Mouse (Mus musculus): Measurements from ENCODE around the gene Kmt2e. TPM values are rescaled to one million over a fixed set of nuclear protein-coding genes. Genes with fewer than 3 reads are reported as not detected.

Kmt2e gene
- polyA plus RNA-seq, 1 experiment from 2014 or later, result 103 TPM

DNA sequence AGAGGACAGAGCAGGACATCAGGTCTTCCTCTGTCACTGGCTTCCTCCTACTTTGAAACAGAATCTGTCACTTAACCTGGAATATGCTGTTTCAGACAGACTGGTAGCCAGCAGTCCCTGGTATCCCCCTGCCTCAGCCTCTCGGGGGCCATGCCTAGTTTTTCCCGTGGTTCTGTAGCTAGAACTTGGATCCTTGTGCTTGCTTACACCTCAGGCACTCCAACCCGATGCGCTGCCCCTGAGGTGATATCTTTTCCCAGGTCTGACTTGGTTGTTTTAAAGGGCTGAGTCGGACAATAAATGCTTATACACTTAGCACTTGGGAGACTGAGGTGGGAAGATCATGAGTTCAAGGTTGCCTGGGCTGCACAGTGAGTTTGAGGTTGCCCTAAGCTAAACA lies 40.4 kb upstream of the Kmt2e start:
- ATAC-seq (ENCODE audit: insufficient number of reproducible peaks, insufficient read depth, low FRiP score, low read depth), result no peak
- WGBS, result 92% methylated on average over 5 of the region's 5 CpGs
- H3K4me1 ChIP-seq (ENCODE audit: control insufficient read depth, insufficient read depth, low read length), result no peaks in the 10 kb centered on the region
- H3K4me2 ChIP-seq (replicated peaks; ENCODE audit: low read depth, low read length), result no peak overlapping the region
- no peaks in the 10 kb centered on the region for H3K27me3 ChIP-seq (ENCODE audit: control insufficient read depth, insufficient read depth, low read length)
- H3K9ac ChIP-seq (replicated peaks; ENCODE audit: low read depth, low read length), result no peak overlapping the region
- no peaks in the 10 kb centered on the region for H3K9me3 ChIP-seq (ENCODE audit: control insufficient read depth, low read depth, low read length)
- no peak overlapping the region for H3K27ac ChIP-seq (ENCODE audit: low read length)
- no peak overlapping the region for H3K4me3 ChIP-seq (ENCODE audit: low read depth, low read length)
- H3K36me3 ChIP-seq (ENCODE audit: control insufficient read depth, insufficient read depth, low read length), result no peaks in the 10 kb centered on the region

DNA sequence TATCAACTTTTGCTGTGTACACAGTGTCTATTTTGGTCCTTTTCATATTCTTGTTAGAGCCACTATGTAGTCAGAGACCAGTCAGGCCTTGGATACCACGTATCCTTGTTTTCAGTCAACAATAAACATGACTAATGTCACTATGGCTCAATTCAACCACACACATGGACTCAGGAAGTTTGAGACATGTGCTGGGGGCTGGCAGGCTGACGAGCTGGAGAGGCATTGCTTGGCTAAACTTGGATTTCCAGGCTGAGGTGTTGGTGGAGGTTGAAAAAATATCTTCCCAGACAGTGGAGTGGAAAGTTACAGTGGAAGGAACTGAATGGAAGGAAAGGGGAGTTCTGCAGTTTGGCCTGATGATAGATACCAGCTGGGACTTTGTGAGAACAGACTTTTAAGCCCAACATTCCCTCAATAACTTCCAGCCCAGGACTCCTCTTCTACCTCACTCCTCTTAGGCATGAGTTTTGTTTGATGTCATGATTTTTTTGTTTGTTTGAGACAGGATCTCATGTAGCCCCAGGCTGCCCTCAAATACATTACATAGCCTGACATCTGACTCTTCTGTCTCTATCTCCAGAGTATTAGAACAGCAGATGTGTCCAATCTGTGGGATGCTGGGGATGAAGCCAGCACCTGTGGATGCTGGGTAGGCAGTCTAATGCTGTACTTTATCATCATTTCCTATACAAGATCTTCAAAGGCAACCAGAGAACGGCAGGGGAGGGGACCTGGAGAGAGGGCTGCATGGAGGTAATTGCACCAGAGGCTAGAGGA lies 39.7 kb upstream of the Kmt2e start:
- no peak overlapping the region for H3K9ac ChIP-seq (replicated peaks; ENCODE audit: low read depth, low read length)
- H3K27me3 ChIP-seq (ENCODE audit: control insufficient read depth, insufficient read depth, low read length), result no peaks in the 10 kb centered on the region
- H3K36me3 ChIP-seq (ENCODE audit: control insufficient read depth, insufficient read depth, low read length), result peaks cover 4% of the 10 kb centered on the region
- H3K4me2 ChIP-seq (replicated peaks; ENCODE audit: low read depth, low read length), result no peak overlapping the region
- H3K9me3 ChIP-seq (ENCODE audit: control insufficient read depth, low read depth, low read length), result no peaks in the 10 kb centered on the region
- ATAC-seq (ENCODE audit: insufficient number of reproducible peaks, insufficient read depth, low FRiP score, low read depth), result no peak
- H3K4me1 ChIP-seq (ENCODE audit: control insufficient read depth, insufficient read depth, low read length), result no peaks in the 10 kb centered on the region
- 41% methylated on average over 3 of the region's 3 CpGs for WGBS
- no peak overlapping the region for H3K4me3 ChIP-seq (ENCODE audit: low read depth, low read length)
- H3K27ac ChIP-seq (ENCODE audit: low read length), result no peak overlapping the region

DNA sequence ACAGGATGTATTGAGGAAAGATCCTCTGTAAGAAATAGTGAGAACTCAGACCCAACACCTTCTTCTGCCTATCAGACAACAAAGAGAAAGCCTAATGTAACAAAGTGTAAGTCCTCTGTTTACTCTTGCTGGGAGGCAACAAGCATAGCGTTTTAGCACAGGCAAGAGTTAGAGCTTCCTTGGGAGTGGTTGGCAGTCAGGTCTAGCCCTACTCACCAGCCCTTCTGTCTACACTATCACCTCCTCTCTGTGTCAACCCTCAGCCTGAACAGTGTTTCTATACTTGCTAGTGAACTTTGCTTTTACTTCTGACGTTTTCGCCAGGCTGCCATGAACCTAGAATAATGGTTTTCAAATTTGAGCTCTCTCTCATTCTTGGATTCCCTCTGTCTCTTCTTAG lies 38.5 kb upstream of the Kmt2e start:
- peaks cover 10% of the 10 kb centered on the region for H3K36me3 ChIP-seq (ENCODE audit: control insufficient read depth, insufficient read depth, low read length)
- no peak overlapping the region for H3K9ac ChIP-seq (replicated peaks; ENCODE audit: low read depth, low read length)
- H3K4me3 ChIP-seq (ENCODE audit: low read depth, low read length), result no peak overlapping the region
- no peak overlapping the region for H3K27ac ChIP-seq (ENCODE audit: low read length)
- H3K9me3 ChIP-seq (ENCODE audit: control insufficient read depth, low read depth, low read length), result no peaks in the 10 kb centered on the region
- H3K4me1 ChIP-seq (ENCODE audit: control insufficient read depth, insufficient read depth, low read length), result no peaks in the 10 kb centered on the region
- WGBS, result 71% methylated on average over 3 of the region's 3 CpGs
- no peaks in the 10 kb centered on the region for H3K27me3 ChIP-seq (ENCODE audit: control insufficient read depth, insufficient read depth, low read length)
- no peak for ATAC-seq (ENCODE audit: insufficient number of reproducible peaks, insufficient read depth, low FRiP score, low read depth)
- no peak overlapping the region for H3K4me2 ChIP-seq (replicated peaks; ENCODE audit: low read depth, low read length)

DNA sequence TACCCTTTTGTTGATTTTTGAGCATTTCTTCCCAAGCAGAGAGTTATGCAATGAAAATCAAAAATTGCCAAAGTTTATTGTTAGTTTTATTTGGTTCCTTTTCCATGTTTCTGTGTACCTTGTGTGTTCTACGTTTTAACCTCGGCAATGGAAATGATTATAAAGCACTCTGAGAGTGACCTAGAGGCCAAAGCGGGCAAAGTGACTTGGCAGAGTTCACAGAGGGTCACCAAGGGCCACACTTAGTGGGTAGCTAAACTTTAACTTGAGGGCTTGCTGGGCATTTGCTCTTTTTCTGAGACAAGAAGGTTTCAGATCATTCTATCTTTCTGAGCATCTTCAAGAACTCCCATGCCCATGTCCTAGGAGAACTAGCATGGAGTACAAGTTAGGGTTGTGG lies 37.5 kb upstream of the Kmt2e start:
- no peak for ATAC-seq (ENCODE audit: insufficient number of reproducible peaks, insufficient read depth, low FRiP score, low read depth)
- Histone ChIP-seq H3K36me3 (ENCODE audit: control insufficient read depth, insufficient read depth, low read length) (peaks cover 15% of the 10 kb centered on the region), H3K9ac (replicated peaks; ENCODE audit: low read depth, low read length) (no peak overlapping the region), H3K4me3 (ENCODE audit: low read depth, low read length) (no peak overlapping the region), H3K27ac (ENCODE audit: low read length) (no peak overlapping the region), H3K9me3 (ENCODE audit: control insufficient read depth, low read depth, low read length) (no peaks in the 10 kb centered on the region), H3K4me2 (replicated peaks; ENCODE audit: low read depth, low read length) (no peak overlapping the region), H3K27me3 (ENCODE audit: control insufficient read depth, insufficient read depth, low read length) (no peaks in the 10 kb centered on the region), H3K4me1 (ENCODE audit: control insufficient read depth, insufficient read depth, low read length) (no peaks in the 10 kb centered on the region)
- WGBS, result 81% methylated on average over 3 of the region's 3 CpGs

DNA sequence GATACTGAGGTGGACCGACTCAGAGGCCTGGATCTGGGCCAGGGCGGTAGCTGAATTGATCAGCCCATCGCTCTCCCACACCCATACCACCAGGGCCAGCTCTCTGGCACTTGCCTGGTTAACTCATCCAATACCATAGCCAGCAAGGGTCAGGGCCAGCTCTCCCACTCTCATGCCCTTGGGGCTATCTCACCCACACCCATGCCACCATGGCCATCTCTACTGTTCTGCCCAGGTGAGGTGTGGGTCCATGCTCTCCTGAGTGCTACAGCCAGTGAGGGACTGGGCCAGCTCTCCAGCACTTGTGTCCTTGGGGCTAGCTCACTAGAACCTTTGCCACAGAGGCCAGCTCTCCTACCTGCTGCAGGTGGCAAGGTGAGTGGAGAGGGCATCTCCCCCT lies 34.1 kb upstream of the Kmt2e start:
- peak; percentile 35; the same call in 1 of the 2 replicates for ATAC-seq (ENCODE audit: insufficient number of reproducible peaks, insufficient read depth, low FRiP score, low read depth)
- Histone ChIP-seq H3K27ac (ENCODE audit: low read length) (no peak overlapping the region), H3K9ac (replicated peaks; ENCODE audit: low read depth, low read length) (no peak overlapping the region), H3K4me3 (ENCODE audit: low read depth, low read length) (no peak overlapping the region), H3K4me1 (ENCODE audit: control insufficient read depth, insufficient read depth, low read length) (no peaks in the 10 kb centered on the region), H3K27me3 (ENCODE audit: control insufficient read depth, insufficient read depth, low read length) (no peaks in the 10 kb centered on the region), H3K9me3 (ENCODE audit: control insufficient read depth, low read depth, low read length) (no peaks in the 10 kb centered on the region), H3K36me3 (ENCODE audit: control insufficient read depth, insufficient read depth, low read length) (peaks cover 18% of the 10 kb centered on the region), H3K4me2 (replicated peaks; ENCODE audit: low read depth, low read length) (no peak overlapping the region)
- WGBS, result 91% methylated on average over 3 of the region's 3 CpGs

DNA sequence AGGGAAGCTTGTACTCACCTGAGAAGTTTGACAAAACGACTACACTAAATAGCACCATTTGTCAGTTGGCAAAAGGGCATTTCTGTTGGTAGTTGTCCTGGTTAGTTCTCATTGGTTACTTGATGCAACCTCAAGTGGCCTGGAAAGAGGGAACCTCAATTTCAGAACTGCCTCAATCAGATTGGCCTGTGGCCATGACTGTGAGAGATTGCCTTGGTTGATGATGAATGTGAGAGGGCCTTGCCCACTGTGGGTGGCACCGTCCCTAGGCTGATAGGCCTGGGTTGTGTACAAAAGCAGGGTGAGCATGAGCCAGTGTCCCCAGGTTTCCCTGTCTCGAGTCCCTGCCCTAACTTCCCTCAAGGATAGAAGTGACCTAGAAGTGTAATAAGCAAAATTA lies 33.4 kb upstream of the Kmt2e start:
- peaks cover 18% of the 10 kb centered on the region for H3K36me3 ChIP-seq (ENCODE audit: control insufficient read depth, insufficient read depth, low read length)
- 92% methylated on average over 3 of the region's 3 CpGs for WGBS
- ATAC-seq (ENCODE audit: insufficient number of reproducible peaks, insufficient read depth, low FRiP score, low read depth), result no peak

DNA sequence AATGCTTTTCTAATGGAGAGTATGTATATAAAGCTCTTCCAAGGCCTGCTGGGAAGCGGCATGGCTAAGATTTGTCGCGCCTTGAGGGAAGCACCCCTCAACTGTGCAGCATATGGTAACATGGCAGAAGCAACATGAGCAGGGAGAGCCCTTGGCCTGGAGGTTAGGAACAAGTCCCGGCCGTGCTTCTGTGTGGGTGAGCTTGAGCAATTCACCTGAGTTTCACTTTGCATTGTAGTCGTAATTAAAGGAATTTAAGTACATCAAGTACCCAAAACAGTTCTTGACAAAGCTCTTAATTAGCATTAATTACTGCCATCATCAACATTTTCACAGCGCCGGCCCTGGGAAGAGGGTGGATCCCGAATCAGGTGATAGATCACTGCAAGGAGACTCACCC lies 32.9 kb upstream of the Kmt2e start:
- Histone ChIP-seq H3K4me1 (ENCODE audit: control insufficient read depth, insufficient read depth, low read length) (no peaks in the 10 kb centered on the region), H3K27ac (ENCODE audit: low read length) (no peak overlapping the region), H3K9ac (replicated peaks; ENCODE audit: low read depth, low read length) (no peak overlapping the region), H3K9me3 (ENCODE audit: control insufficient read depth, low read depth, low read length) (no peaks in the 10 kb centered on the region), H3K4me3 (ENCODE audit: low read depth, low read length) (no peak overlapping the region), H3K36me3 (ENCODE audit: control insufficient read depth, insufficient read depth, low read length) (peaks cover 18% of the 10 kb centered on the region), H3K27me3 (ENCODE audit: control insufficient read depth, insufficient read depth, low read length) (no peaks in the 10 kb centered on the region), H3K4me2 (replicated peaks; ENCODE audit: low read depth, low read length) (no peak overlapping the region)
- WGBS, result 89% methylated on average over 9 of the region's 9 CpGs
- no peak for ATAC-seq (ENCODE audit: insufficient number of reproducible peaks, insufficient read depth, low FRiP score, low read depth)

More for the DNA sequence above, 33.4 kb upstream of the Kmt2e start:
- no peak overlapping the region for H3K27ac ChIP-seq (ENCODE audit: low read length)
- no peaks in the 10 kb centered on the region for H3K9me3 ChIP-seq (ENCODE audit: control insufficient read depth, low read depth, low read length)
- H3K9ac ChIP-seq (replicated peaks; ENCODE audit: low read depth, low read length), result no peak overlapping the region
- H3K4me2 ChIP-seq (replicated peaks; ENCODE audit: low read depth, low read length), result no peak overlapping the region
- H3K4me1 ChIP-seq (ENCODE audit: control insufficient read depth, insufficient read depth, low read length), result no peaks in the 10 kb centered on the region
- H3K27me3 ChIP-seq (ENCODE audit: control insufficient read depth, insufficient read depth, low read length), result no peaks in the 10 kb centered on the region
- no peak overlapping the region for H3K4me3 ChIP-seq (ENCODE audit: low read depth, low read length)

DNA sequence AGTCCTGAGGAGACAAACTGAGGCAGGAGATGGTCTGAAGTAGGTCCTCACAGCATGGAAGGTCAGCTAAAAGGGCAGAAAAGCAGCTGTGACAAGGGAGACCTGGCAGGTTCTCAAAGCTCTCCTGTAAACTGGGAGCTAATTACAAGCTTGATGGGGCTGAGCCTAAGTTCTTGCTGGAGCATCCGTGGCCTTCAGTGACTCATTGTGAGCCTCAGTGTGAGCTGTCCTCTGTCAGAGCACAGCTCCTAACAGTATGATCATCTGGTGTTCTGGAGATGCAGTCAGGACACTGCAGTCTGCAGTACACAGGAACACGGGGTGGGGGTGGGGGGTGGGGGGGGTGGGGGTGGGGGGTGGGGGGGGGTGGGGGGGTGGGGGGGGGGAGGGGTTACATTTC lies 32.2 kb upstream of the Kmt2e start:
- no peak overlapping the region; the same call in 1 of the 2 replicates for H3K27ac ChIP-seq (ENCODE audit: low read length)
- no peak overlapping the region for H3K9ac ChIP-seq (replicated peaks; ENCODE audit: low read depth, low read length)
- H3K36me3 ChIP-seq (ENCODE audit: control insufficient read depth, insufficient read depth, low read length), result peaks cover 18% of the 10 kb centered on the region
- H3K9me3 ChIP-seq (ENCODE audit: control insufficient read depth, low read depth, low read length), result no peaks in the 10 kb centered on the region
- 0 out of 2 replicates have a peak, but pooled peaks have one; percentile 47 for ATAC-seq (ENCODE audit: insufficient number of reproducible peaks, insufficient read depth, low FRiP score, low read depth)
- H3K27me3 ChIP-seq (ENCODE audit: control insufficient read depth, insufficient read depth, low read length), result no peaks in the 10 kb centered on the region
- no peaks in the 10 kb centered on the region for H3K4me1 ChIP-seq (ENCODE audit: control insufficient read depth, insufficient read depth, low read length)
- H3K4me3 ChIP-seq (ENCODE audit: low read depth, low read length), result no peak overlapping the region
- H3K4me2 ChIP-seq (replicated peaks; ENCODE audit: low read depth, low read length), result no peak overlapping the region
- WGBS, result 30% methylated on average over 2 of the region's 2 CpGs

DNA sequence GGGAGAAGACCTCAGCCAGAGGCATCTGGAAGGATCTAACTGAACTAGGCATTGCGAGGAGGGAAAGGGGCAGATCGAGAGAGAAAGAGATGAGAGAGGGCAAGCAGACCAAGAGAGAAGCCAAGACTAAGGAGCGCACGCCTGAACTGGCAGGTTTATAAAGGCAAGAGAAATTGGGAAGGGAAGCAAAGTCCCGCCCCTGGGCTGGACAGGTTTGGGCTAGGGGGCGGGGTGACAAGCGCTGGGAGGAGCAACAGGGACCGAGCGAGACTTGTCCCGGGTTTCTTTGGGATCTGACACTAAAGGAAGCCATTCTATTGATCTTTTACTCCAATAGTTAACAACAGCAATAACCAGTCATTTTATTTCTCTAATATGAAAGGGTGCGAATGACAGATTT lies 31.1 kb upstream of the Kmt2e start:
- no peaks in the 10 kb centered on the region for H3K9me3 ChIP-seq (ENCODE audit: control insufficient read depth, low read depth, low read length)
- H3K4me2 ChIP-seq (replicated peaks; ENCODE audit: low read depth, low read length), result no peak overlapping the region
- H3K27me3 ChIP-seq (ENCODE audit: control insufficient read depth, insufficient read depth, low read length), result no peaks in the 10 kb centered on the region
- no peaks in the 10 kb centered on the region for H3K4me1 ChIP-seq (ENCODE audit: control insufficient read depth, insufficient read depth, low read length)
- peaks cover 20% of the 10 kb centered on the region for H3K36me3 ChIP-seq (ENCODE audit: control insufficient read depth, insufficient read depth, low read length)
- H3K9ac ChIP-seq (replicated peaks; ENCODE audit: low read depth, low read length), result no peak overlapping the region
- no peak overlapping the region for H3K4me3 ChIP-seq (ENCODE audit: low read depth, low read length)
- 63% methylated on average over 11 of the region's 11 CpGs for WGBS
- H3K27ac ChIP-seq (ENCODE audit: low read length), result peak overlapping the region; percentile 49; the same call in 1 of the 2 replicates
- ATAC-seq (ENCODE audit: insufficient number of reproducible peaks, insufficient read depth, low FRiP score, low read depth), result no peak

Data from stomach, embryonic 14.5 days (tissue).